Mouse (Mus musculus): ENCODE results near the gene Blm. TPM values are rescaled to one million over a fixed set of nuclear protein-coding genes. Genes with fewer than 3 reads are reported as not detected.

Blm gene
- polyA plus RNA-seq, 1 experiment from 2014 or later: 27.7 TPM

- Histone ChIP-seq H3K4me1 (ENCODE audit: control insufficient read depth, insufficient read depth, low read length) (no peaks in the 10 kb centered on the region), H3K4me3 (ENCODE audit: low read depth, low read length) (no peak overlapping the region), H3K4me2 (no peak overlapping the region), H3K9ac (ENCODE audit: low read depth, low read length) (no peak overlapping the region), H3K36me3 (ENCODE audit: control insufficient read depth, insufficient read depth, low read length) (peaks cover 7% of the 10 kb centered on the region), H3K27me3 (ENCODE audit: control insufficient read depth, insufficient read depth, low read length) (no peaks in the 10 kb centered on the region), H3K27ac (ENCODE audit: low read depth, low read length) (no peak overlapping the region), H3K9me3 (replicated peaks; ENCODE audit: control insufficient read depth, low read length) (no peaks in the 10 kb centered on the region)
- ATAC-seq (replicated peaks; ENCODE audit: insufficient number of reproducible peaks, low FRiP score, low TSS enrichment): no peak; the same call in 1 of the 2 replicates
- WGBS (ENCODE audit: insufficient replicate concordance): 78% methylated on average over 3 of the region's 3 CpGs
Observed at GRCm38 (mm10) chr7:80491086-80491485, 43.8 kb downstream of the Blm start.

- WGBS (ENCODE audit: insufficient replicate concordance): 95% methylated on average over 2 of the region's 2 CpGs
- Histone ChIP-seq H3K4me2 (no peak overlapping the region), H3K4me3 (ENCODE audit: low read depth, low read length) (no peak overlapping the region), H3K27ac (ENCODE audit: low read depth, low read length) (no peak overlapping the region), H3K4me1 (ENCODE audit: control insufficient read depth, insufficient read depth, low read length) (no peaks in the 10 kb centered on the region), H3K9ac (ENCODE audit: low read depth, low read length) (no peak overlapping the region), H3K9me3 (replicated peaks; ENCODE audit: control insufficient read depth, low read length) (no peaks in the 10 kb centered on the region), H3K36me3 (ENCODE audit: control insufficient read depth, insufficient read depth, low read length) (peaks cover 5% of the 10 kb centered on the region; the same call in 1 of the 2 replicates), H3K27me3 (ENCODE audit: control insufficient read depth, insufficient read depth, low read length) (no peaks in the 10 kb centered on the region)
- no peak for ATAC-seq (replicated peaks; ENCODE audit: insufficient number of reproducible peaks, low FRiP score, low TSS enrichment)
Observed at GRCm38 (mm10) chr7:80490351-80490750, 44.6 kb downstream of the Blm start.

GRCm38 (mm10) chr7:80489445-80489844, 45.5 kb downstream of the Blm start:
- Histone ChIP-seq H3K36me3 (ENCODE audit: control insufficient read depth, insufficient read depth, low read length) (peaks cover 5% of the 10 kb centered on the region; the same call in 1 of the 2 replicates), H3K4me2 (no peak overlapping the region), H3K9me3 (replicated peaks; ENCODE audit: control insufficient read depth, low read length) (no peaks in the 10 kb centered on the region), H3K27me3 (ENCODE audit: control insufficient read depth, insufficient read depth, low read length) (no peaks in the 10 kb centered on the region), H3K4me1 (ENCODE audit: control insufficient read depth, insufficient read depth, low read length) (no peaks in the 10 kb centered on the region), H3K4me3 (ENCODE audit: low read depth, low read length) (no peak overlapping the region), H3K27ac (ENCODE audit: low read depth, low read length) (no peak overlapping the region), H3K9ac (ENCODE audit: low read depth, low read length) (no peak overlapping the region)
- no peak for ATAC-seq (replicated peaks; ENCODE audit: insufficient number of reproducible peaks, low FRiP score, low TSS enrichment)
- WGBS (ENCODE audit: insufficient replicate concordance): 50% methylated on average over 1 of the region's 1 CpGs

GRCm38 (mm10) chr7:80487239-80487638, 47.7 kb downstream of the Blm start:
- no peak for ATAC-seq (replicated peaks; ENCODE audit: insufficient number of reproducible peaks, low FRiP score, low TSS enrichment)
- H3K4me2 ChIP-seq: no peak overlapping the region
- no peak overlapping the region for H3K9ac ChIP-seq (ENCODE audit: low read depth, low read length)
- H3K36me3 ChIP-seq (ENCODE audit: control insufficient read depth, insufficient read depth, low read length): no peaks in the 10 kb centered on the region
- H3K27ac ChIP-seq (ENCODE audit: low read depth, low read length): no peak overlapping the region
- H3K4me3 ChIP-seq (ENCODE audit: low read depth, low read length): no peak overlapping the region
- WGBS (ENCODE audit: insufficient replicate concordance): 71% methylated on average over 4 of the region's 4 CpGs
- H3K27me3 ChIP-seq (ENCODE audit: control insufficient read depth, insufficient read depth, low read length): no peaks in the 10 kb centered on the region
- H3K4me1 ChIP-seq (ENCODE audit: control insufficient read depth, insufficient read depth, low read length): no peaks in the 10 kb centered on the region
- no peaks in the 10 kb centered on the region for H3K9me3 ChIP-seq (replicated peaks; ENCODE audit: control insufficient read depth, low read length)

- 72% methylated on average over 7 of the region's 7 CpGs for WGBS (ENCODE audit: insufficient replicate concordance)
- no peak overlapping the region for H3K4me2 ChIP-seq
- no peaks in the 10 kb centered on the region for H3K9me3 ChIP-seq (replicated peaks; ENCODE audit: control insufficient read depth, low read length)
- H3K36me3 ChIP-seq (ENCODE audit: control insufficient read depth, insufficient read depth, low read length): 0 out of 2 replicates have a peak, but pooled peaks cover 4% of the 10 kb centered on the region
- H3K27me3 ChIP-seq (ENCODE audit: control insufficient read depth, insufficient read depth, low read length): no peaks in the 10 kb centered on the region
- no peak overlapping the region for H3K27ac ChIP-seq (ENCODE audit: low read depth, low read length)
- H3K4me3 ChIP-seq (ENCODE audit: low read depth, low read length): no peak overlapping the region
- H3K9ac ChIP-seq (ENCODE audit: low read depth, low read length): no peak overlapping the region
- H3K4me1 ChIP-seq (ENCODE audit: control insufficient read depth, insufficient read depth, low read length): no peaks in the 10 kb centered on the region
- no peak for ATAC-seq (replicated peaks; ENCODE audit: insufficient number of reproducible peaks, low FRiP score, low TSS enrichment)
Observed at GRCm38 (mm10) chr7:80480097-80480496, 54.8 kb downstream of the Blm start.

- H3K4me3 ChIP-seq (ENCODE audit: low read depth, low read length): no peak overlapping the region
- no peaks in the 10 kb centered on the region for H3K4me1 ChIP-seq (ENCODE audit: control insufficient read depth, insufficient read depth, low read length)
- H3K9me3 ChIP-seq (replicated peaks; ENCODE audit: control insufficient read depth, low read length): no peaks in the 10 kb centered on the region
- H3K27me3 ChIP-seq (ENCODE audit: control insufficient read depth, insufficient read depth, low read length): no peaks in the 10 kb centered on the region
- H3K27ac ChIP-seq (ENCODE audit: low read depth, low read length): no peak overlapping the region
- H3K9ac ChIP-seq (ENCODE audit: low read depth, low read length): no peak overlapping the region
- H3K36me3 ChIP-seq (ENCODE audit: control insufficient read depth, insufficient read depth, low read length): 0 out of 2 replicates have a peak, but pooled peaks cover 4% of the 10 kb centered on the region
- WGBS (ENCODE audit: insufficient replicate concordance): 92% methylated on average over 7 of the region's 7 CpGs
- no peak for ATAC-seq (replicated peaks; ENCODE audit: insufficient number of reproducible peaks, low FRiP score, low TSS enrichment)
- no peak overlapping the region for H3K4me2 ChIP-seq
Observed at GRCm38 (mm10) chr7:80473837-80474236, 61.1 kb downstream of the Blm start.

- ATAC-seq (replicated peaks; ENCODE audit: insufficient number of reproducible peaks, low FRiP score, low TSS enrichment): no peak
- H3K4me1 ChIP-seq (ENCODE audit: control insufficient read depth, insufficient read depth, low read length): no peaks in the 10 kb centered on the region
- peak overlapping the region; percentile 42; the same call in 1 of the 2 replicates for H3K27ac ChIP-seq (ENCODE audit: low read depth, low read length)
- H3K9me3 ChIP-seq (replicated peaks; ENCODE audit: control insufficient read depth, low read length): no peaks in the 10 kb centered on the region
- no peak overlapping the region for H3K4me2 ChIP-seq
- 57% methylated on average over 2 of the region's 2 CpGs for whole genome bisulfite sequencing (ENCODE audit: insufficient replicate concordance)
- no peaks in the 10 kb centered on the region for H3K27me3 ChIP-seq (ENCODE audit: control insufficient read depth, insufficient read depth, low read length)
- peaks cover 6% of the 10 kb centered on the region; the same call in 1 of the 2 replicates for H3K36me3 ChIP-seq (ENCODE audit: control insufficient read depth, insufficient read depth, low read length)
- H3K9ac ChIP-seq (ENCODE audit: low read depth, low read length): no peak overlapping the region
- no peak overlapping the region for H3K4me3 ChIP-seq (ENCODE audit: low read depth, low read length)
Observed at GRCm38 (mm10) chr7:80468851-80469250, 66.1 kb downstream of the Blm start.

GRCm38 (mm10) chr7:80467334-80467733, 67.6 kb downstream of the Blm start:
- Histone ChIP-seq H3K4me1 (ENCODE audit: control insufficient read depth, insufficient read depth, low read length) (no peaks in the 10 kb centered on the region), H3K4me2 (no peak overlapping the region), H3K36me3 (ENCODE audit: control insufficient read depth, insufficient read depth, low read length) (peaks cover 7% of the 10 kb centered on the region; the same call in 1 of the 2 replicates), H3K9me3 (replicated peaks; ENCODE audit: control insufficient read depth, low read length) (no peaks in the 10 kb centered on the region), H3K27me3 (ENCODE audit: control insufficient read depth, insufficient read depth, low read length) (no peaks in the 10 kb centered on the region), H3K27ac (ENCODE audit: low read depth, low read length) (no peak overlapping the region), H3K9ac (ENCODE audit: low read depth, low read length) (no peak overlapping the region), H3K4me3 (ENCODE audit: low read depth, low read length) (no peak overlapping the region)
- no peak for ATAC-seq (replicated peaks; ENCODE audit: insufficient number of reproducible peaks, low FRiP score, low TSS enrichment)
- WGBS (ENCODE audit: insufficient replicate concordance): 91% methylated on average over 2 of the region's 2 CpGs

- 88% methylated on average over 5 of the region's 5 CpGs for WGBS (ENCODE audit: insufficient replicate concordance)
- H3K36me3 ChIP-seq (ENCODE audit: control insufficient read depth, insufficient read depth, low read length): peaks cover 7% of the 10 kb centered on the region; the same call in 1 of the 2 replicates
- ATAC-seq (replicated peaks; ENCODE audit: insufficient number of reproducible peaks, low FRiP score, low TSS enrichment): no peak
Observed at GRCm38 (mm10) chr7:80464831-80465230, 70.1 kb downstream of the Blm start.

More at GRCm38 (mm10) chr7:80464831-80465230, 70.1 kb downstream of the Blm start:
- Histone ChIP-seq H3K27me3 (ENCODE audit: control insufficient read depth, insufficient read depth, low read length) (no peaks in the 10 kb centered on the region), H3K4me1 (ENCODE audit: control insufficient read depth, insufficient read depth, low read length) (no peaks in the 10 kb centered on the region), H3K9me3 (replicated peaks; ENCODE audit: control insufficient read depth, low read length) (no peaks in the 10 kb centered on the region), H3K4me3 (ENCODE audit: low read depth, low read length) (no peak overlapping the region), H3K9ac (ENCODE audit: low read depth, low read length) (no peak overlapping the region), H3K27ac (ENCODE audit: low read depth, low read length) (no peak overlapping the region), H3K4me2 (no peak overlapping the region)
